Mouse (Mus musculus): Measurements from ENCODE around the gene Sbk1.
A peak's percentile ranks its signal among the peaks of the same experiment; 100 is the strongest.

The Sbk1 gene

DNA sequence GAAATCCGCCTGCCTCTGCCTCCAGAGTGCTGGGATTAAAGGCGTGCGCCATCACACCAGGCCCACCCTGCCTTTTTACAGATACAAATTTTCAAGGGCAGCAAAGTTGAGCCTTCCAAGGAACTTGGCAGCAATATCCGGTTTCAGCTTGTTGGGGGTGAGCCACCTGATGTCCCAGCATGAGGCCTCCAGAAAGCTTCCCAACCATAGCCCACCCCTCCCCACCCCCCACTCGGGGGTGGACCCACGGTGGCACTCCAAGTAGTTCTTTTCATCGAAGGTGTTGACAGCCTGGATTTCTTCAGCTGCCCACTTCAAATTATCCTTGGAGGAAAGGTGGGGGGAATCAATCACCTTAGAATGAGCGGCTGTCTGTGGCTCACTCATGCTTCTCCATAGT is 66.5 kb downstream of the Sbk1 start:
- peak; percentile 82 for DNase-seq (ENCODE audit: low read depth, low spot score)

GRCm38 (mm10) chr7:126339521-126339971 is 67.1 kb downstream of the Sbk1 start:
- DNase-seq (ENCODE audit: low read depth, low spot score): peak; percentile 62

GRCm38 (mm10) chr7:126340206-126340618 is 67.8 kb downstream of the Sbk1 start:
- no peak for DNase-seq (ENCODE audit: low read depth, low spot score)

DNA sequence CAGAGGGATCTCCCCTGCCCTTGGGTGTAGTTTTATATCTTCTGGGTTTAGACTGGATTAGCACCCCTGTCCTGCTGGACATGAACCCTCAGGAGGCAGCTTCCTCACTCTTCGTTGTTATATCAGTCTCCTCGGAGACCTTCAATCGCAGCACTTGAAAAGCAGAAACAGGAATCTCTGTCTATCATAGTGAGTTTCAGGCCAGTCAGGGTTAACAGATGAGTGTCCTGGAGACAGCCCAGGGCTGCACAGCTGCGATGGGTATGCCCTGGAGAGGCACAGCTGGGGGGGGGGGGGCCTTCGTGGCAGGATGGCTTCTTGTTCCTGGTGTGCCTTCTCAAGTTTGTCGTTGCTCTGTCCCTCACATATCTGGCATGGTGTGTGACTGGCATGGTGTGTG is 68.5 kb downstream of the Sbk1 start:
- DNase-seq (ENCODE audit: low read depth, low spot score): no peak

Measured in ZHBTc4 (cell line).